Mouse (Mus musculus) brain, embryonic 14.5 days (tissue): ENCODE results near the gene Ly6g5b.

Experiments used
- CTCF ChIP-seq: fragments of 200-500 bp; IDR thresholded peaks from 2 replicates; pipeline ENCODE4 v1.5.1; 2012; ENCODE audit warnings: inconsistent platforms, mild to moderate bottlenecking, moderate library complexity, borderline replicate concordance; ENCODE audit not compliant: insufficient read depth, insufficient read length; ENCODE audit errors: extremely low read depth
- POLR2A ChIP-seq: fragments of 200-500 bp; IDR thresholded peaks from 2 replicates; pipeline ENCODE4 v1.6.1; 2012; ENCODE audit warnings: mild to moderate bottlenecking, inconsistent platforms, borderline replicate concordance; ENCODE audit not compliant: poor library complexity, insufficient read depth, insufficient read length, severe bottlenecking; ENCODE audit errors: extremely low read depth

DNA sequence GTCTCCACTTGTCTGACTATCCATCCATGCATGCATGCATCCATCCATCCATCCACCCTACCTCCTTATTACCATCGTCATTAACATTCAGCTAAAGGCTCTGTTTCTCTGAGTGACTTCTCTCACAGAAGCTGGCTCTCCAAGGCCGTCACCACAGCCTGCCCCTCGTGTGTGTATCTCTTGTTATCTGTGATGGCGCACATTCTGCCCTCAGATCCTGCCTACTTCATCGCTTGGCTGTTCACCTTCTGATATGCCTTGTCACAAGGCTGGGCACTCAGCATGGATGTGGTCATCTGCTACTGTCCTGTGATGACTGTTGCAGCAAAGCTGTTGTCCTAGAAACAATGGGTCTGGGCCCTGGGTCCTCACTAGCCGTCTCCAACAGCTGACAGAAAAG is 10.5 kb downstream of the Ly6g5b start:
- no peak for TF ChIP-seq CTCF
- TF ChIP-seq POLR2A: no peak
